Mouse (Mus musculus) subcutaneous adipose tissue, adult 2 months (tissue): ENCODE results near the gene Gm8082. TPM values are rescaled to one million over a fixed set of nuclear protein-coding genes. Genes with fewer than 3 reads are reported as not detected.

Experiments used
- polyA plus RNA-seq: library from polyadenylated mRNA; depleted of rRNA; stranded (reverse); fragments of >200 nt; gene quantifications from 2 replicates; pipeline ENCODE4 v1.2.3, GENCODE M21; 2012; ENCODE audit warnings: low replicate concordance; rRNA removed

The Gm8082 gene
- polyA plus RNA-seq: not detected in 2 replicates

DNA sequence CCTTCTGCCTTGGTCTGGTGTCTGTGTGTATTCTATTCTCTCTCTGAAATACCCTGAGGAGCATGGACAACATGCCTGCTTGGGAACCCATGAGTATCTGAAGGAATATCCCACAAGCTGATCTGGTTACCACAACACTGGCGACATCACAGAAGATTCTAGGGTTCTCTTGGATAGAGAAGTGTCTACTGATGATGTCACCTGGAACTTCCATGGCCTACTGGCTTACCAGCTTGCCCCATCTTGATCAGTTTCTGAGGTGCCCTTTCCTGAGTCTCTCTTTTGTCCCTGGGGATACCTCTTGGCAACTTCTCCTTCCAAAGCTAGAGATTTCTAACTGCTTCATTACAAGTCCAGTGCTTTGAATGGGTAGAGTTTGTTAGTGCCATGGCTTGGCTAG, at the start of gene Gm8082:
Gene Gm8082, minus strand, starts transcription at position 101 of the 400 bp plus-strand sequence.

GRCm38 (mm10) chr14:43015528-43015927, 22.1 kb upstream of the Gm8082 start, which contains the start of gene Gm10376:
Gene Gm10376 (minus strand): TSS chr14:43015628.

Other genes starting within 250 kb of the Gm8082 start
- not detected in 2 replicates for gene Gm3015, start 224.8 kb downstream of the Gm8082 start, polyA plus RNA-seq
- gene Gm10377, start 195.6 kb downstream of the Gm8082 start, polyA plus RNA-seq: not detected in 2 replicates
- gene Gm21977, start 140.1 kb downstream of the Gm8082 start, polyA plus RNA-seq: not detected in 2 replicates
- not detected in 2 replicates for gene Gm10376, start 22.0 kb upstream of the Gm8082 start, polyA plus RNA-seq
- gene Gm8094, start 83.0 kb upstream of the Gm8082 start, polyA plus RNA-seq: not detected in 2 replicates
- not detected in 2 replicates for gene Gm8104, start 107.0 kb upstream of the Gm8082 start, polyA plus RNA-seq
- not detected in 2 replicates for gene Gm7233, start 186.2 kb upstream of the Gm8082 start, polyA plus RNA-seq
- not detected in 2 replicates for gene Gm8122, start 241.7 kb upstream of the Gm8082 start, polyA plus RNA-seq